Mouse (Mus musculus): Measurements from ENCODE around the gene Neurod4.

The Neurod4 gene

GRCm38 (mm10) chr10:130234576-130234975 is 45.5 kb downstream of the Neurod4 start:
- no peak for DNase-seq (ENCODE audit: low read depth, low spot score)

DNA sequence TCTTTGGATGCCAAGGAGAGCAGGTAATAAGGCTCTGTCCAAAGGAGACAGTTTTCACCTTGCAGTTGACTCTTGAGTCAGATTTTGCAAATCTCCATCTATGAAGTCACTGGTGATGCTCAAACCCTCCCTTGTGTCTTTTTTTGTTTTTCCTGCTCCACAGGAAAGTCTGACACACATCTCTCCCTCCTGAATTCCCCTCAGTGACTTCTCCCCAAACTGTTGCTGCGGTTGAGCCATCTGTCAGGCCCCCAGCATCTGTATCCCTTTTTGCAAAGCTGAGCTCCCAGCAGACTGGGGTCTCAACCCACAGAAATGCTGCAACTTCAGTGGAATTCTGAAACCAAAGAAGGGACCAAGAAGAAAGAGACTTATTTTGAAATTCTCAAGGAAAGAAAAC is 47.9 kb downstream of the Neurod4 start:
- no peak for DNase-seq (ENCODE audit: low read depth, low spot score)

- no peak for DNase-seq (ENCODE audit: low read depth, low spot score)
Measured at GRCm38 (mm10) chr10:130229584-130229983, 50.5 kb downstream of the Neurod4 start.

- peak; percentile 36 for DNase-seq (ENCODE audit: low read depth, low spot score)
Measured at GRCm38 (mm10) chr10:130228246-130228645, 51.8 kb downstream of the Neurod4 start.

GRCm38 (mm10) chr10:130225034-130225433 is 55.0 kb downstream of the Neurod4 start:
- no peak for DNase-seq (ENCODE audit: low read depth, low spot score)
